Mouse (Mus musculus) hindbrain, embryonic 12.5 days (tissue): Measurements from ENCODE around the gene Hdhd3. TPM values are rescaled to one million over a fixed set of nuclear protein-coding genes. Genes with fewer than 3 reads are reported as not detected.

Source experiments
- ATAC-seq: fragments of 200-750 bp; cut with Nextera tagmentation; 2 replicates; pipeline ENCODE4 v1.8.0; 2017; ENCODE audit warnings: moderate TSS enrichment; ENCODE audit not compliant: low FRiP score
- H3K27ac ChIP-seq: fragments of 300-500 bp; sonication (generic); 2 replicates; pipeline ENCODE4 v1.5.1; 2016; ENCODE audit warnings: mild to moderate bottlenecking
- H3K27me3 ChIP-seq: fragments of 300-500 bp; sonication (generic); 2 replicates; pipeline ENCODE4 v1.6.1; 2016; ENCODE audit warnings: mild to moderate bottlenecking
- H3K36me3 ChIP-seq: fragments of 300-500 bp; sonication (generic); 2 replicates; pipeline ENCODE4 v1.6.1; 2016; ENCODE audit warnings: mild to moderate bottlenecking
- H3K4me1 ChIP-seq: fragments of 300-500 bp; sonication (generic); 2 replicates; pipeline ENCODE4 v1.6.1; 2016
- H3K4me2 ChIP-seq: fragments of 300-500 bp; sonication (generic); replicated peaks from 2 replicates; pipeline ENCODE4 v1.6.1; 2016; ENCODE audit warnings: mild to moderate bottlenecking
- H3K4me3 ChIP-seq: fragments of 300-500 bp; sonication (generic); 2 replicates; pipeline ENCODE4 v1.5.1; 2016; ENCODE audit warnings: mild to moderate bottlenecking
- H3K9ac ChIP-seq: fragments of 300-500 bp; sonication (generic); 2 replicates; pipeline ENCODE4 v1.6.1; 2016; ENCODE audit warnings: mild to moderate bottlenecking, moderate library complexity
- H3K9me3 ChIP-seq: fragments of 300-500 bp; sonication (generic); replicated peaks from 2 replicates; pipeline ENCODE4 v1.6.1; 2016; ENCODE audit warnings: mild to moderate bottlenecking
- WGBS: fragments of 180-500 bp; shearing (Covaris S2); methylation state at CpG from one replicate; pipeline ENCODE4 v1.1.7; 2016; 5-methylcytosine and 5-hydroxymethylcytosine counted together
- polyA plus RNA-seq: library from polyadenylated mRNA; unstranded; fragments of >200 nt; fragmentation: Nextera tagmentation; extraction: Ambion mirVana; gene quantifications from 2 replicates; pipeline ENCODE4 v1.2.1, GENCODE M21; 2016

Hdhd3 gene
- polyA plus RNA-seq = 11.8 and 12.7 TPM in 2 replicates

GRCm38 (mm10) chr4:62503374-62503970 lies at the start of gene Hdhd3:
Gene Hdhd3, minus strand, starts transcription at chr4:62503467.
- H3K9me3 ChIP-seq = no peaks in the 10 kb centered on the region
- H3K27me3 ChIP-seq = peaks cover 2% of the 10 kb centered on the region; the same call in 1 of the 2 replicates
- H3K36me3 ChIP-seq = peaks cover 25% of the 10 kb centered on the region
- peak within 1 kb of the TSS; percentile 24 for H3K27ac ChIP-seq
- H3K9ac ChIP-seq = peak within 1 kb of the TSS; percentile 74
- H3K4me3 ChIP-seq = peak within 1 kb of the TSS; percentile 71
- WGBS = 70% methylated on average over 3 of the region's 3 CpGs
- peak within 1 kb of the TSS; percentile 73 for H3K4me2 ChIP-seq
- H3K4me1 ChIP-seq = 0 out of 2 replicates have a peak, but pooled peaks cover 9% of the 10 kb centered on the region
- ATAC-seq = no peak

GRCm38 (mm10) chr4:62551966-62552365 lies 48.7 kb upstream of the Hdhd3 start:
- H3K9me3 ChIP-seq = no peaks in the 10 kb centered on the region
- H3K9ac ChIP-seq = no peak overlapping the region
- ATAC-seq = no peak
- 85% methylated on average over 7 of the region's 7 CpGs for WGBS
- no peak overlapping the region for H3K4me3 ChIP-seq
- no peaks in the 10 kb centered on the region for H3K36me3 ChIP-seq
- no peaks in the 10 kb centered on the region for H3K4me1 ChIP-seq
- H3K27ac ChIP-seq = no peak overlapping the region
- H3K27me3 ChIP-seq = no peaks in the 10 kb centered on the region
- H3K4me2 ChIP-seq = no peak overlapping the region

- no peak overlapping the region for H3K4me2 ChIP-seq
- H3K9ac ChIP-seq = no peak overlapping the region
- no peaks in the 10 kb centered on the region for H3K36me3 ChIP-seq
- H3K27me3 ChIP-seq = no peaks in the 10 kb centered on the region
- no peaks in the 10 kb centered on the region for H3K4me1 ChIP-seq
- no peak overlapping the region for H3K4me3 ChIP-seq
- no peak overlapping the region for H3K27ac ChIP-seq
- no peaks in the 10 kb centered on the region for H3K9me3 ChIP-seq
- ATAC-seq = no peak
Measured at GRCm38 (mm10) chr4:62544801-62545200, 41.5 kb upstream of the Hdhd3 start.

GRCm38 (mm10) chr4:62543782-62544181 lies 40.5 kb upstream of the Hdhd3 start:
- Histone ChIP-seq H3K4me3 (no peak overlapping the region), H3K4me1 (no peaks in the 10 kb centered on the region), H3K27me3 (no peaks in the 10 kb centered on the region), H3K36me3 (no peaks in the 10 kb centered on the region), H3K4me2 (no peak overlapping the region), H3K9ac (no peak overlapping the region), H3K27ac (no peak overlapping the region), H3K9me3 (no peaks in the 10 kb centered on the region)
- no peak for ATAC-seq
- WGBS = 89% methylated on average over 6 of the region's 6 CpGs

GRCm38 (mm10) chr4:62541802-62542201 lies 38.5 kb upstream of the Hdhd3 start:
- WGBS = 83% methylated on average over 3 of the region's 3 CpGs
- ATAC-seq = no peak

GRCm38 (mm10) chr4:62533729-62534128 lies 30.5 kb upstream of the Hdhd3 start:
- ATAC-seq = no peak
- Histone ChIP-seq H3K4me2 (no peak overlapping the region), H3K36me3 (no peaks in the 10 kb centered on the region), H3K9me3 (no peaks in the 10 kb centered on the region), H3K4me1 (no peaks in the 10 kb centered on the region), H3K27ac (no peak overlapping the region), H3K4me3 (no peak overlapping the region), H3K27me3 (no peaks in the 10 kb centered on the region), H3K9ac (no peak overlapping the region)
- 68% methylated on average over 6 of the region's 6 CpGs for WGBS

More at GRCm38 (mm10) chr4:62541802-62542201, 38.5 kb upstream of the Hdhd3 start:
- Histone ChIP-seq H3K27me3 (no peaks in the 10 kb centered on the region), H3K9me3 (no peaks in the 10 kb centered on the region), H3K27ac (no peak overlapping the region), H3K4me1 (no peaks in the 10 kb centered on the region), H3K4me2 (no peak overlapping the region), H3K4me3 (no peak overlapping the region), H3K9ac (no peak overlapping the region), H3K36me3 (no peaks in the 10 kb centered on the region)

GRCm38 (mm10) chr4:62527655-62528054 lies 24.4 kb upstream of the Hdhd3 start:
- Histone ChIP-seq H3K9me3 (no peaks in the 10 kb centered on the region), H3K36me3 (peaks cover 3% of the 10 kb centered on the region; the same call in 1 of the 2 replicates), H3K27ac (no peak overlapping the region), H3K9ac (no peak overlapping the region), H3K4me2 (no peak overlapping the region), H3K27me3 (0 out of 2 replicates have a peak, but pooled peaks cover 3% of the 10 kb centered on the region), H3K4me3 (no peak overlapping the region), H3K4me1 (peaks cover 10% of the 10 kb centered on the region)
- 81% methylated on average over 4 of the region's 4 CpGs for whole genome bisulfite sequencing
- no peak for ATAC-seq

- H3K4me2 ChIP-seq = no peak overlapping the region
- no peak overlapping the region for H3K27ac ChIP-seq
- peaks cover 10% of the 10 kb centered on the region for H3K4me1 ChIP-seq
- no peak for ATAC-seq
- H3K9me3 ChIP-seq = no peaks in the 10 kb centered on the region
- H3K36me3 ChIP-seq = peaks cover 8% of the 10 kb centered on the region
- WGBS = 71% methylated on average over 2 of the region's 2 CpGs
- H3K9ac ChIP-seq = no peak overlapping the region
- H3K27me3 ChIP-seq = 0 out of 2 replicates have a peak, but pooled peaks cover 3% of the 10 kb centered on the region
- H3K4me3 ChIP-seq = no peak overlapping the region
Measured at GRCm38 (mm10) chr4:62526256-62526655, 23.0 kb upstream of the Hdhd3 start.

GRCm38 (mm10) chr4:62525489-62525811 lies 22.2 kb upstream of the Hdhd3 start:
- ATAC-seq = no peak
- H3K9me3 ChIP-seq = no peaks in the 10 kb centered on the region
- 2% methylated on average over 10 of the region's 10 CpGs for WGBS
- H3K4me3 ChIP-seq = peak overlapping the region; percentile 69
- H3K9ac ChIP-seq = no peak overlapping the region; the same call in 1 of the 2 replicates
- H3K36me3 ChIP-seq = peaks cover 8% of the 10 kb centered on the region
- peaks cover 12% of the 10 kb centered on the region for H3K4me1 ChIP-seq
- H3K27ac ChIP-seq = no peak overlapping the region
- H3K4me2 ChIP-seq = peak overlapping the region; percentile 90
- 0 out of 2 replicates have a peak, but pooled peaks cover 3% of the 10 kb centered on the region for H3K27me3 ChIP-seq

GRCm38 (mm10) chr4:62524651-62525488 lies 21.6 kb upstream of the Hdhd3 start, which contains the start of the genes Pole3 and 4933430I17Rik:
Gene Pole3, minus strand, starts transcription at chr4:62525068.
Gene 4933430I17Rik, plus strand, starts transcription at chr4:62525369.
- H3K9ac ChIP-seq = peak within 1 kb of the TSS; percentile 77
- peak within 1 kb of the TSS; percentile 69 for H3K4me3 ChIP-seq
- WGBS = under 1% methylated on average over 59 of the region's 59 CpGs
- H3K36me3 ChIP-seq = peaks cover 8% of the 10 kb centered on the region
- peaks cover 13% of the 10 kb centered on the region for H3K4me1 ChIP-seq
- H3K4me2 ChIP-seq = peak within 1 kb of the TSS; percentile 90
- ATAC-seq = peak; percentile 99
- no peaks in the 10 kb centered on the region for H3K9me3 ChIP-seq
- H3K27ac ChIP-seq = peak within 1 kb of the TSS; percentile 96
- H3K27me3 ChIP-seq = 0 out of 2 replicates have a peak, but pooled peaks cover 3% of the 10 kb centered on the region

- Histone ChIP-seq H3K4me3 (no peak overlapping the region), H3K36me3 (peaks cover 8% of the 10 kb centered on the region), H3K27me3 (no peaks in the 10 kb centered on the region), H3K4me1 (peaks cover 30% of the 10 kb centered on the region), H3K9me3 (no peaks in the 10 kb centered on the region), H3K27ac (no peak overlapping the region), H3K4me2 (no peak overlapping the region), H3K9ac (no peak overlapping the region)
- WGBS = 96% methylated on average over 2 of the region's 2 CpGs
- ATAC-seq = no peak
Measured at GRCm38 (mm10) chr4:62520892-62521400, 17.7 kb upstream of the Hdhd3 start.

GRCm38 (mm10) chr4:62519849-62520233 lies 16.6 kb upstream of the Hdhd3 start, which contains the start of gene Alad:
Gene Alad, minus strand, starts transcription at chr4:62519918.
- under 1% methylated on average over 37 of the region's 37 CpGs for WGBS
- Histone ChIP-seq H3K36me3 (peaks cover 8% of the 10 kb centered on the region), H3K27ac (peak within 1 kb of the TSS; percentile 83), H3K4me3 (peak within 1 kb of the TSS; percentile 75), H3K9ac (peak within 1 kb of the TSS; percentile 74), H3K4me2 (peak within 1 kb of the TSS; percentile 72), H3K9me3 (no peaks in the 10 kb centered on the region), H3K27me3 (no peaks in the 10 kb centered on the region), H3K4me1 (peaks cover 33% of the 10 kb centered on the region)
- peak; percentile 84 for ATAC-seq
